Mouse (Mus musculus): ENCODE results near the gene Pmel.

- TF ChIP-seq POLR2A (IDR thresholded peaks at IDR 0.05; ENCODE audit: borderline replicate concordance, low read depth, low read length): no peak
- TF ChIP-seq CTCF (IDR thresholded peaks at IDR 0.05; ENCODE audit: low read depth, low read length): no peak
Observed at GRCm38 (mm10) chr10:128656731-128657130, 47.3 kb upstream of the Pmel start.
